Mouse (Mus musculus): ENCODE measurements around the gene S1pr5. TPM values are rescaled to one million over a fixed set of nuclear protein-coding genes. Genes with fewer than 3 reads are reported as not detected.

Gene S1pr5
- total and polyA plus RNA-seq, 3 experiments: 0.04 to 0.08 TPM; not detected in 1

DNA sequence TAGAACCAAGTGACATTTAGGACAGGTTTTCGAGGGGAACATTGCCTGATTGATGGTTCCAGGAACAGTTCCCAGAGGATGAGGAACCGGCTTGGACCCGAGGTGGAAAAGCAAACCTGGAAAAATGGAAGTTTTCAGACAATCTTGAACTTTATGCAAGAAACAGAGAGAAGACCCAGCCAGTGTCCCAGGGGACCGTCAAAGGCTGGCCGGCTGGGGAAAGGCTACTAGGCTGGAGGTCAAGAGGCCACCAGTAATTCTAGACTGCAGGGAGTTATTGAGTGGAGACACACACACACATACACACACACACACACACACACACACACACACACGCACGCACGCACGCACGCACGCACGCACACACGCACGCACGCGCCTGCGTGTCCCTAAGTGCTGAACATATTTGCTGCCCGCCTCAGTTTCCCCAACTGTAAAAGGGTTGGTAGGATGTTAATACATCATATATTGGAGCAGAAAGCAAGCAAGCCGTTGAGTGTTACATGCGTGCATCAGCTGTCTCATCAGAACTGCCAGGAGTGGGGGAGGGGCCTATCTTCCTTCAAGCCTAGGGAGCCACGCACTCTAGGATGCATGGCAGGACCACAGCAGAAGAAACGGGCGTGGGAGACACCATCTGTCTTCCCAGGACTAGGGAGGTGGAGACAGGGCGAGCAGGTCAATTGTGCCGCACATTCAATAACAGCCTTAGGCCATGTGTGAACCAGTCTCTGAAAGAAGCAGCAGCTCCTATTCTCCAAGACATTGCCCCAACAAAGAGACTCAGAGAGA lies 32.0 kb downstream of the S1pr5 start:
- Histone ChIP-seq H3K9ac (ENCODE audit: control insufficient read depth, low read depth, low read length, poor library complexity, severe bottlenecking) (no peak overlapping the region), H3K9me3 (replicated peaks; ENCODE audit: insufficient read depth, low read length) (no peaks in the 10 kb centered on the region)
- TF ChIP-seq BHLHE40 (IDR thresholded peaks at IDR 0.05; ENCODE audit: borderline replicate concordance, low read depth, low read length): no peak
- peak; percentile 21; the same call in 1 of the 2 replicates for TF ChIP-seq POLR2AphosphoS5 (IDR thresholded peaks at IDR 0.05; ENCODE audit: borderline replicate concordance, low read depth, low read length)

DNA sequence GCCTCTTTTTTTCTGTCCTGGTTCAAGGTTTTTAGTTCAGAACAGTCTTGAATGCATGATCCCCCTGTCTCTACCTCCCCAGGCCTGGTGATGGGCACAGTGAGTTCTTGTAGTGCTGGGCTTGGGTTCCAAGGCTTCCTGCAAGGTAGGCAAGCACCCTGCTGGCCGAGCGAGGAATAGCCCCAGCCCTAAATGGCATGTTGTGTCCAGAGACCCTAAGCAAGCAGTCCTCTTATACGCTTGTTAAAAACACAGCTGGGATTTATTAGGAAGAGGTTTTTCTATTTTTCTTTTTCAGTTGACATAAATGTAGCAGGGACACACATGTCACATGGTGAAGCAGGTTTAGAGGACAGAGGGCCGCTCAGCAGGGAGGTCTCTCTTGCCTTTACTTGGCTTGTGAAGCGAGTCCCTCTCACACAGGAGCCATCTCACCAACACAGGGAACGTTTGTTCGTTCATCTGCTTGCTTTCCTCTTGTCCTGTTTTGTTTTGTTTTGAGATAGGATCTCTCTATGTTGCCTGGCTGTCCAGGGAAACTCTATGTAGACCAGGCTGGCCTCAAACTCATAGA lies 34.5 kb downstream of the S1pr5 start:
- peak; percentile 84 for DNase-seq (ENCODE audit: low read depth, low spot score)
- no peaks in the 10 kb centered on the region for H3K4me1 ChIP-seq (ENCODE audit: control insufficient read depth in 1 of 2, insufficient read depth in 2 of 2, low read length in 2 of 2)
- H3K4me3 ChIP-seq (ENCODE audit: control insufficient read depth in 1 of 2, insufficient read depth in 1 of 2, low read depth in 2 of 2, low read length in 2 of 2): no peak overlapping the region
- no peaks in the 10 kb centered on the region for H3K27me3 ChIP-seq (ENCODE audit: control insufficient read depth in 1 of 2, insufficient read depth in 2 of 2, low read length in 2 of 2)
- H3K79me2 ChIP-seq (ENCODE audit: control insufficient read depth, insufficient read depth, low read length, poor library complexity): no peaks in the 10 kb centered on the region
- H3K36me3 ChIP-seq (ENCODE audit: control insufficient read depth in 1 of 2, insufficient read depth in 2 of 2, low read length in 2 of 2): peaks cover 0 to 6% of the 10 kb centered on the region in 2 experiments; a peak in 1 of 4 replicates
- no peak overlapping the region for H3K9ac ChIP-seq (ENCODE audit: control insufficient read depth, low read depth, low read length, poor library complexity, severe bottlenecking)
- H3K9me3 ChIP-seq (replicated peaks; ENCODE audit: insufficient read depth, low read length): no peaks in the 10 kb centered on the region
- no peak overlapping the region for H3K27ac ChIP-seq (ENCODE audit: control insufficient read depth, low read depth, low read length)
- TF ChIP-seq MAFK (IDR thresholded peaks at IDR 0.05; ENCODE audit: borderline replicate concordance, low read depth, low read length) (no peak), ELF1 (IDR thresholded peaks at IDR 0.05; ENCODE audit: low read depth, low read length) (no peak), USF1 (IDR thresholded peaks at IDR 0.05; ENCODE audit: low read depth, low read length) (no peak), EP300 (IDR thresholded peaks at IDR 0.05; ENCODE audit: low read depth in 1 of 2, low read length in 2 of 2) (peak in 1 of 2 experiments; percentile 6; a peak in 1 of 4 replicates), CTCF (IDR thresholded peaks at IDR 0.05 in 2 of 3, conservative IDR thresholded peaks at IDR 0.05 in 1 of 3; ENCODE audit: control insufficient read depth in 1 of 3, insufficient read depth in 1 of 3, low read depth in 2 of 3, low read length in 3 of 3, poor library complexity in 1 of 3, severe bottlenecking in 1 of 3) (peak; percentile 76 to 99 (median 78)), CHD1 (IDR thresholded peaks at IDR 0.05; ENCODE audit: low read depth, low read length) (no peak), ZMIZ1 (IDR thresholded peaks at IDR 0.05; ENCODE audit: low read depth, low read length) (no peak), MAX (IDR thresholded peaks at IDR 0.05; ENCODE audit: low read length) (peak; percentile 27; the same call in 1 of the 2 replicates), RAD21 (IDR thresholded peaks at IDR 0.05; ENCODE audit: low read depth, low read length) (peak; percentile 47), CHD2 (IDR thresholded peaks at IDR 0.05; ENCODE audit: low read length) (no peak), ETS1 (IDR thresholded peaks at IDR 0.05; ENCODE audit: low read depth, low read length) (no peak), HCFC1 (IDR thresholded peaks at IDR 0.05; ENCODE audit: low read depth, low read length) (no peak), NELFE (IDR thresholded peaks at IDR 0.05; ENCODE audit: low read depth, low read length) (no peak), RCOR1 (IDR thresholded peaks at IDR 0.05; ENCODE audit: low read depth, low read length) (no peak), ZNF384 (IDR thresholded peaks at IDR 0.05; ENCODE audit: low read depth, low read length) (no peak), BHLHE40 (IDR thresholded peaks at IDR 0.05; ENCODE audit: borderline replicate concordance, low read depth, low read length) (no peak), UBTF (IDR thresholded peaks at IDR 0.05; ENCODE audit: borderline replicate concordance, insufficient read depth, low read depth, low read length) (no peak), TBP (IDR thresholded peaks at IDR 0.05; ENCODE audit: low read depth, low read length) (no peak), POLR2A (IDR thresholded peaks at IDR 0.05; ENCODE audit: control insufficient read depth in 1 of 2, insufficient read depth in 1 of 2, low read depth in 1 of 2, low read length in 2 of 2, poor library complexity in 1 of 2) (no peak), POLR2AphosphoS2 (IDR thresholded peaks at IDR 0.05; ENCODE audit: low read length) (no peak), NRF1 (IDR thresholded peaks at IDR 0.05; ENCODE audit: insufficient read depth, low read depth, low read length, poor library complexity, severe bottlenecking) (no peak), POLR2AphosphoS5 (IDR thresholded peaks at IDR 0.05; ENCODE audit: borderline replicate concordance, low read depth, low read length) (no peak), GABPA (IDR thresholded peaks at IDR 0.05; ENCODE audit: low read depth, low read length) (no peak), MYC (IDR thresholded peaks at IDR 0.05; ENCODE audit: low read depth, low read length) (0 out of 2 replicates have a peak, but pooled peaks have one; percentile 23), TCF12 (IDR thresholded peaks at IDR 0.05; ENCODE audit: low read depth, low read length) (no peak), MAZ (IDR thresholded peaks at IDR 0.05; ENCODE audit: low read depth, low read length) (no peak), SIN3A (IDR thresholded peaks at IDR 0.05; ENCODE audit: low read length) (0 out of 2 replicates have a peak, but pooled peaks have one; percentile 29), TAL1 (IDR thresholded peaks at IDR 0.05; ENCODE audit: low read length) (no peak), SMC3 (IDR thresholded peaks at IDR 0.05; ENCODE audit: low read depth, low read length) (peak; percentile 63)

More for the DNA sequence above, 32.0 kb downstream of the S1pr5 start:
- Histone ChIP-seq H3K4me3 (ENCODE audit: control insufficient read depth in 1 of 2, insufficient read depth in 1 of 2, low read depth in 2 of 2, low read length in 2 of 2) (no peak overlapping the region), H3K4me1 (ENCODE audit: control insufficient read depth in 1 of 2, insufficient read depth in 2 of 2, low read length in 2 of 2) (no peaks in the 10 kb centered on the region), H3K27me3 (ENCODE audit: control insufficient read depth in 1 of 2, insufficient read depth in 2 of 2, low read length in 2 of 2) (no peaks in the 10 kb centered on the region), H3K79me2 (ENCODE audit: control insufficient read depth, insufficient read depth, low read length, poor library complexity) (no peaks in the 10 kb centered on the region), H3K27ac (ENCODE audit: control insufficient read depth, low read depth, low read length) (no peak overlapping the region), H3K36me3 (ENCODE audit: control insufficient read depth in 1 of 2, insufficient read depth in 2 of 2, low read length in 2 of 2) (peaks cover 3 to 4% of the 10 kb centered on the region in 2 experiments; a peak in 3 of 4 replicates)
- peak; percentile 41 for DNase-seq (ENCODE audit: low read depth, low spot score)

Data from MEL (cell line).